Mouse (Mus musculus): ENCODE measurements at regions not wholly inside any gene's neighbourhood (a gene's known extent, or its start where the extent isn't known, plus 50 kb on each side); places are given as distances from the start of the nearest gene placed in this dataset.

- Histone ChIP-seq H3K9ac (replicated peaks; ENCODE audit: low read length) (no peak overlapping the region), H3K27me3 (ENCODE audit: control insufficient read depth, insufficient read depth, low read length) (no peaks in the 10 kb centered on the region), H3K36me3 (replicated peaks; ENCODE audit: control insufficient read depth, insufficient read depth, low read depth, low read length) (no peaks in the 10 kb centered on the region), H3K4me3 (ENCODE audit: low read depth, low read length) (no peak overlapping the region), H3K9me3 (replicated peaks; ENCODE audit: control insufficient read depth, low read length) (no peaks in the 10 kb centered on the region), H3K4me1 (ENCODE audit: control insufficient read depth, insufficient read depth, low read length) (no peaks in the 10 kb centered on the region), H3K4me2 (ENCODE audit: low read depth, low read length) (no peak overlapping the region), H3K27ac (replicated peaks; ENCODE audit: low read depth, low read length) (no peak overlapping the region)
- DNase-seq (ENCODE audit: low spot score) (peak; percentile 11), ATAC-seq (replicated peaks; ENCODE audit: insufficient number of reproducible peaks, low FRiP score, low TSS enrichment, low read depth) (no peak)
- WGBS = 18% methylated on average over 2 of the region's 2 CpGs
Measured at GRCm38 (mm10) chr2:84042793-84043192, 52.4 kb downstream of the Gm13691 start.

GRCm38 (mm10) chr2:84048398-84049140 is 58.2 kb downstream of the Gm13691 start:
- Histone ChIP-seq H3K27me3 (ENCODE audit: control insufficient read depth, insufficient read depth, low read length) (no peaks in the 10 kb centered on the region), H3K36me3 (replicated peaks; ENCODE audit: control insufficient read depth, insufficient read depth, low read depth, low read length) (no peaks in the 10 kb centered on the region), H3K9ac (replicated peaks; ENCODE audit: low read length) (no peak overlapping the region), H3K4me1 (ENCODE audit: control insufficient read depth, insufficient read depth, low read length) (no peaks in the 10 kb centered on the region), H3K4me3 (ENCODE audit: low read depth, low read length) (no peak overlapping the region), H3K4me2 (ENCODE audit: low read depth, low read length) (no peak overlapping the region), H3K27ac (replicated peaks; ENCODE audit: low read depth, low read length) (no peak overlapping the region), H3K9me3 (replicated peaks; ENCODE audit: control insufficient read depth, low read length) (no peaks in the 10 kb centered on the region)
- DNase-seq (ENCODE audit: low spot score) = no peak
- WGBS = 90% methylated on average over 9 of the region's 9 CpGs
- ATAC-seq (replicated peaks; ENCODE audit: insufficient number of reproducible peaks, low FRiP score, low TSS enrichment, low read depth) = no peak

- ATAC-seq (replicated peaks; ENCODE audit: insufficient number of reproducible peaks, low FRiP score, low TSS enrichment, low read depth) = no peak
- H3K4me3 ChIP-seq (ENCODE audit: low read depth, low read length) = no peak overlapping the region
- H3K4me1 ChIP-seq (ENCODE audit: control insufficient read depth, insufficient read depth, low read length) = no peaks in the 10 kb centered on the region
- no peaks in the 10 kb centered on the region for H3K9me3 ChIP-seq (replicated peaks; ENCODE audit: control insufficient read depth, low read length)
- H3K27me3 ChIP-seq (ENCODE audit: control insufficient read depth, insufficient read depth, low read length) = no peaks in the 10 kb centered on the region
- H3K4me2 ChIP-seq (ENCODE audit: low read depth, low read length) = no peak overlapping the region
- H3K36me3 ChIP-seq (replicated peaks; ENCODE audit: control insufficient read depth, insufficient read depth, low read depth, low read length) = no peaks in the 10 kb centered on the region
- 52% methylated on average over 3 of the region's 3 CpGs for WGBS
- no peak for DNase-seq (ENCODE audit: low spot score)
- no peak overlapping the region for H3K27ac ChIP-seq (replicated peaks; ENCODE audit: low read depth, low read length)
- H3K9ac ChIP-seq (replicated peaks; ENCODE audit: low read length) = no peak overlapping the region
Measured at GRCm38 (mm10) chr2:84051883-84052331, 61.6 kb downstream of the Gm13691 start.

- no peak for ATAC-seq (replicated peaks; ENCODE audit: insufficient number of reproducible peaks, low FRiP score, low TSS enrichment, low read depth)
Measured at GRCm38 (mm10) chr2:84059246-84059645, 68.9 kb downstream of the Gm13691 start.

GRCm38 (mm10) chr2:84061221-84061620 is 70.9 kb downstream of the Gm13691 start:
- 69% methylated on average over 1 of the region's 1 CpGs for WGBS
- H3K4me3 ChIP-seq (ENCODE audit: low read depth, low read length) = no peak overlapping the region
- no peaks in the 10 kb centered on the region for H3K36me3 ChIP-seq (replicated peaks; ENCODE audit: control insufficient read depth, insufficient read depth, low read depth, low read length)
- no peak for ATAC-seq (replicated peaks; ENCODE audit: insufficient number of reproducible peaks, low FRiP score, low TSS enrichment, low read depth)
- H3K27me3 ChIP-seq (ENCODE audit: control insufficient read depth, insufficient read depth, low read length) = no peaks in the 10 kb centered on the region
- no peak overlapping the region for H3K9ac ChIP-seq (replicated peaks; ENCODE audit: low read length)
- no peaks in the 10 kb centered on the region for H3K4me1 ChIP-seq (ENCODE audit: control insufficient read depth, insufficient read depth, low read length)
- H3K27ac ChIP-seq (replicated peaks; ENCODE audit: low read depth, low read length) = no peak overlapping the region
- no peaks in the 10 kb centered on the region for H3K9me3 ChIP-seq (replicated peaks; ENCODE audit: control insufficient read depth, low read length)
- H3K4me2 ChIP-seq (ENCODE audit: low read depth, low read length) = no peak overlapping the region
- DNase-seq (ENCODE audit: low spot score) = no peak

More at GRCm38 (mm10) chr2:84059246-84059645, 68.9 kb downstream of the Gm13691 start:
- no peak overlapping the region for H3K9ac ChIP-seq (replicated peaks; ENCODE audit: low read length)
- H3K9me3 ChIP-seq (replicated peaks; ENCODE audit: control insufficient read depth, low read length) = no peaks in the 10 kb centered on the region
- no peaks in the 10 kb centered on the region for H3K27me3 ChIP-seq (ENCODE audit: control insufficient read depth, insufficient read depth, low read length)
- H3K27ac ChIP-seq (replicated peaks; ENCODE audit: low read depth, low read length) = no peak overlapping the region
- 84% methylated on average over 7 of the region's 7 CpGs for WGBS
- H3K36me3 ChIP-seq (replicated peaks; ENCODE audit: control insufficient read depth, insufficient read depth, low read depth, low read length) = no peaks in the 10 kb centered on the region
- DNase-seq (ENCODE audit: low spot score) = no peak
- no peaks in the 10 kb centered on the region for H3K4me1 ChIP-seq (ENCODE audit: control insufficient read depth, insufficient read depth, low read length)
- no peak overlapping the region for H3K4me2 ChIP-seq (ENCODE audit: low read depth, low read length)
- no peak overlapping the region for H3K4me3 ChIP-seq (ENCODE audit: low read depth, low read length)

GRCm38 (mm10) chr2:84064371-84064770 is 74.0 kb downstream of the Gm13691 start:
- Histone ChIP-seq H3K36me3 (replicated peaks; ENCODE audit: control insufficient read depth, insufficient read depth, low read depth, low read length) (no peaks in the 10 kb centered on the region), H3K9ac (replicated peaks; ENCODE audit: low read length) (no peak overlapping the region), H3K4me3 (ENCODE audit: low read depth, low read length) (no peak overlapping the region), H3K9me3 (replicated peaks; ENCODE audit: control insufficient read depth, low read length) (no peaks in the 10 kb centered on the region), H3K4me1 (ENCODE audit: control insufficient read depth, insufficient read depth, low read length) (no peaks in the 10 kb centered on the region), H3K27ac (replicated peaks; ENCODE audit: low read depth, low read length) (no peak overlapping the region), H3K4me2 (ENCODE audit: low read depth, low read length) (no peak overlapping the region), H3K27me3 (ENCODE audit: control insufficient read depth, insufficient read depth, low read length) (no peaks in the 10 kb centered on the region)
- DNase-seq (ENCODE audit: low spot score) = no peak
- no peak for ATAC-seq (replicated peaks; ENCODE audit: insufficient number of reproducible peaks, low FRiP score, low TSS enrichment, low read depth)
- 78% methylated on average over 2 of the region's 2 CpGs for WGBS

- DNase-seq (ENCODE audit: low spot score) = no peak
- no peak overlapping the region for H3K4me2 ChIP-seq (ENCODE audit: low read depth, low read length)
- WGBS = 69% methylated on average over 7 of the region's 7 CpGs
- no peaks in the 10 kb centered on the region for H3K9me3 ChIP-seq (replicated peaks; ENCODE audit: control insufficient read depth, low read length)
- no peak overlapping the region for H3K4me3 ChIP-seq (ENCODE audit: low read depth, low read length)
- no peaks in the 10 kb centered on the region for H3K4me1 ChIP-seq (ENCODE audit: control insufficient read depth, insufficient read depth, low read length)
- no peaks in the 10 kb centered on the region for H3K36me3 ChIP-seq (replicated peaks; ENCODE audit: control insufficient read depth, insufficient read depth, low read depth, low read length)
- no peak overlapping the region for H3K9ac ChIP-seq (replicated peaks; ENCODE audit: low read length)
- ATAC-seq (replicated peaks; ENCODE audit: insufficient number of reproducible peaks, low FRiP score, low TSS enrichment, low read depth) = no peak
- no peaks in the 10 kb centered on the region for H3K27me3 ChIP-seq (ENCODE audit: control insufficient read depth, insufficient read depth, low read length)
- no peak overlapping the region for H3K27ac ChIP-seq (replicated peaks; ENCODE audit: low read depth, low read length)
Measured at GRCm38 (mm10) chr2:84065061-84065460, 74.7 kb downstream of the Gm13691 start.

GRCm38 (mm10) chr2:84065749-84066148 is 75.4 kb downstream of the Gm13691 start:
- H3K9ac ChIP-seq (replicated peaks; ENCODE audit: low read length) = no peak overlapping the region
- no peak overlapping the region for H3K4me2 ChIP-seq (ENCODE audit: low read depth, low read length)
- no peaks in the 10 kb centered on the region for H3K4me1 ChIP-seq (ENCODE audit: control insufficient read depth, insufficient read depth, low read length)
- no peak overlapping the region for H3K27ac ChIP-seq (replicated peaks; ENCODE audit: low read depth, low read length)
- no peaks in the 10 kb centered on the region for H3K36me3 ChIP-seq (replicated peaks; ENCODE audit: control insufficient read depth, insufficient read depth, low read depth, low read length)
- WGBS = 75% methylated on average over 2 of the region's 2 CpGs
- no peak overlapping the region for H3K4me3 ChIP-seq (ENCODE audit: low read depth, low read length)
- no peak for ATAC-seq (replicated peaks; ENCODE audit: insufficient number of reproducible peaks, low FRiP score, low TSS enrichment, low read depth)
- DNase-seq (ENCODE audit: low spot score) = no peak
- no peaks in the 10 kb centered on the region for H3K9me3 ChIP-seq (replicated peaks; ENCODE audit: control insufficient read depth, low read length)
- no peaks in the 10 kb centered on the region for H3K27me3 ChIP-seq (ENCODE audit: control insufficient read depth, insufficient read depth, low read length)

Measured in embryonic facial prominence, embryonic 11.5 days (tissue).